In the genomic region with DNA sequence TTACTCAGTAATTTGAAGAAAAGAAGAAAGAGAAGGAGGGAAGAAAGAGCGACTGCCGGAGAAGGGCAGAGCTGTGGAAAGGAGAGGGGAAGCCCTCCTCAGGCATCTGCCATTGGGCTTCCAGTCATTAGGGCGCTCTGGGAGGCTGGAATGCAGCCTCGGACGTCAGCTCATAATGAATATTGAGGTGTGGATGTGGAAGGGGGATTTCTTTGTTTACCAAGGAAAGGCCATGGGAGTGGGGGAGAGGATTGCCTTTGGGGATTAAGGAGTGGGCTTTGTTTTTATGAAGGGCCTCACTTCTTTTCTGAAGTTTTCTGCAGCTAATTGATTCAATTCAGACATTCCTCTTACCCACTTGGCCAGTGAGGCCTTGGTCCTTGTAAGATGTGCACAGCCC, we compare ENCODE assay signal across 12 mouse cellular contexts. TPM values are rescaled to one million over a fixed set of nuclear protein-coding genes. Genes with fewer than 3 reads are reported as not detected.
DNase-seq lines count a peak whose midpoint lies in the region; ATAC-seq and TF ChIP-seq lines count a peak whose summit lies in the region.
"Had no signal": no experiment of that assay in that cellular context is flagged by ENCODE, and none has a peak within 500 bp of the region (broad histone marks: within the 10 kb centered on the region; RNA-seq: fewer than 3 reads in every experiment).

No protein-coding gene starts in this region.

- peak overlapping the region; percentile 42; the same call in 1 of the 2 replicates for H3K27ac ChIP-seq in cortical plate, adult 2 months (ENCODE audit: insufficient read depth, low read length)
- H3K27ac ChIP-seq in hindbrain, embryonic 10.5 days = peak overlapping the region; percentile 50; the same call in 1 of the 2 replicates
- H3K27ac ChIP-seq in midbrain, embryonic 13.5 days = peak overlapping the region; percentile 97
- H3K27ac ChIP-seq: limb, embryonic 12.5 days had no signal

- no peak overlapping the region for H3K4me3 ChIP-seq in cortical plate, adult 2 months (ENCODE audit: insufficient read depth, low read length)
- H3K4me3 ChIP-seq in hindbrain, embryonic 10.5 days = peak overlapping the region; percentile 14; the same call in 1 of the 2 replicates
- peak overlapping the region; percentile 86 for H3K4me3 ChIP-seq in midbrain, embryonic 13.5 days (replicated peaks)
- H3K4me3 ChIP-seq: limb, embryonic 12.5 days had no signal

- ATAC-seq in midbrain, embryonic 13.5 days = peak; percentile 25; the same call in 1 of the 2 replicates
- ATAC-seq in erythroid progenitor cell, adult 5-6 weeks (replicated peaks; ENCODE audit: low FRiP score, poor library complexity, severe bottlenecking) = no peak

- no peaks in the 10 kb centered on the region for H3K9me3 ChIP-seq in hindbrain, embryonic 10.5 days
- no peaks in the 10 kb centered on the region for H3K9me3 ChIP-seq in midbrain, embryonic 13.5 days
- H3K9me3 ChIP-seq: limb, embryonic 12.5 days had no signal

- peaks cover 100% of the 10 kb centered on the region for H3K27me3 ChIP-seq in hindbrain, embryonic 10.5 days (ENCODE audit: insufficient read depth, poor library complexity, severe bottlenecking)
- H3K27me3 ChIP-seq in midbrain, embryonic 13.5 days = peaks cover 65% of the 10 kb centered on the region

- H3K36me3 ChIP-seq in hindbrain, embryonic 10.5 days = peaks cover 67% of the 10 kb centered on the region
- H3K36me3 ChIP-seq in midbrain, embryonic 13.5 days = peaks cover 29% of the 10 kb centered on the region
- H3K36me3 ChIP-seq: limb, embryonic 12.5 days had no signal

- DNase-seq in brain, embryonic 14.5 days (ENCODE audit: low read depth) = peak; percentile 93
- no peak for DNase-seq in hindbrain, embryonic 10.5 days (ENCODE audit: low spot score)
- no peak for DNase-seq in thymus, postnatal 14 days
- DNase-seq in left cerebral cortex, adult 9 months (ENCODE audit: low spot score in 2 of 2) = no peak
- DNase-seq: heart, postnatal 4 days; layer of hippocampus, adult 9-11 months; lung, adult 18-20 months; thymus, postnatal 36 days had no signal

- no peak for TF ChIP-seq POLR2A in brain, embryonic 14.5 days (IDR thresholded peaks at IDR 0.05; ENCODE audit: borderline replicate concordance, extremely low read depth, insufficient read depth, insufficient read length, poor library complexity, severe bottlenecking)
- TF ChIP-seq POLR2A in cortical plate, adult 2 months (IDR thresholded peaks at IDR 0.05; ENCODE audit: extremely low read depth, insufficient read depth, low read length) = no peak

- H3K9ac ChIP-seq in midbrain, embryonic 13.5 days (replicated peaks) = peak overlapping the region; percentile 99
- H3K9ac ChIP-seq: limb, embryonic 12.5 days had no signal

- H3K4me1 ChIP-seq in cortical plate, adult 2 months (ENCODE audit: control insufficient read depth, insufficient read depth, low read length) = peaks cover 19% of the 10 kb centered on the region
- peaks cover 94% of the 10 kb centered on the region for H3K4me1 ChIP-seq in hindbrain, embryonic 10.5 days (replicated peaks)
- H3K4me1 ChIP-seq in midbrain, embryonic 13.5 days (replicated peaks) = peaks cover 96% of the 10 kb centered on the region

- WGBS in hindbrain, embryonic 10.5 days = 4% methylated on average over 5 of the region's 5 CpGs
- WGBS in midbrain, embryonic 13.5 days = 2% methylated on average over 5 of the region's 5 CpGs

- no peak for TF ChIP-seq CTCF in brain, embryonic 14.5 days (IDR thresholded peaks at IDR 0.05; ENCODE audit: borderline replicate concordance, extremely low read depth, insufficient read depth, insufficient read length)
- no peak for TF ChIP-seq CTCF in cortical plate, adult 2 months (IDR thresholded peaks at IDR 0.05; ENCODE audit: extremely low read depth, insufficient read depth, low read length)

- peak overlapping the region; percentile 90 for H3K4me2 ChIP-seq in midbrain, embryonic 13.5 days (replicated peaks)
- H3K4me2 ChIP-seq: limb, embryonic 12.5 days had no signal

RNA-seq across cellular contexts. Expression of gene Polg, which starts 45.5 kb away (rescaled TPM):
- polyA plus RNA-seq in brain, embryonic 14.5 days (2012; rRNA removed) = 44.7 and 55.4 TPM in 2 replicates
- polyA plus RNA-seq in cortical plate, adult 2 months (2012; rRNA removed) = 80.9 and 87.1 TPM in 2 replicates
- polyA plus RNA-seq in hindbrain, embryonic 10.5 days (2016; fragmentation: Nextera tagmentation; extraction: Ambion mirVana) = 38.5 and 43.0 TPM in 2 replicates
- 22.0 and 23.8 TPM in 2 replicates for polyA plus RNA-seq in midbrain, embryonic 13.5 days (2015; fragmentation: Nextera tagmentation; extraction: Ambion mirVana)
- total RNA-seq in erythroid progenitor cell, adult 5-6 weeks (2015; ENCODE audit: low replicate concordance) = 14.7 and 28.5 TPM in 2 replicates
- total RNA-seq in erythroid progenitor cell, adult 5-6 weeks (2017; ENCODE audit: low replicate concordance) = 50.2 and 51.1 TPM in 2 replicates

Comparison
In these comparisons a context has a peak if more than half of its experiments do, and no peak if none do; other contexts are left out.
1. H3K27ac ChIP-seq: peak in every context shown above with its lines; median percentile 97 in midbrain, embryonic 13.5 days; 50 in hindbrain, embryonic 10.5 days; 42 in cortical plate, adult 2 months.